Mouse (Mus musculus) adrenal gland, adult 2 months (tissue): Measurements from ENCODE around the gene Rasgef1b. TPM values are rescaled to one million over a fixed set of nuclear protein-coding genes. Genes with fewer than 3 reads are reported as not detected.
A peak's percentile ranks its signal among the peaks of the same experiment; 100 is the strongest.

Experiments used
- DNase-seq: peaks from one replicate; pipeline ENCODE4 v3.0.0; 2021
- polyA plus RNA-seq: library from polyadenylated mRNA; depleted of rRNA; stranded (reverse); fragments of >200 nt; gene quantifications from 2 replicates; pipeline ENCODE4 v1.2.3, GENCODE M21; 2012
- total RNA-seq, 2 experiments: library from RNA; stranded (reverse); gene quantifications; 2 replicates each; pipeline ENCODE4 v1.2.3; 2021

Rasgef1b gene
- total and polyA plus RNA-seq, 3 experiments, result 2.2 to 11.4 (median 9.1) TPM

DNA sequence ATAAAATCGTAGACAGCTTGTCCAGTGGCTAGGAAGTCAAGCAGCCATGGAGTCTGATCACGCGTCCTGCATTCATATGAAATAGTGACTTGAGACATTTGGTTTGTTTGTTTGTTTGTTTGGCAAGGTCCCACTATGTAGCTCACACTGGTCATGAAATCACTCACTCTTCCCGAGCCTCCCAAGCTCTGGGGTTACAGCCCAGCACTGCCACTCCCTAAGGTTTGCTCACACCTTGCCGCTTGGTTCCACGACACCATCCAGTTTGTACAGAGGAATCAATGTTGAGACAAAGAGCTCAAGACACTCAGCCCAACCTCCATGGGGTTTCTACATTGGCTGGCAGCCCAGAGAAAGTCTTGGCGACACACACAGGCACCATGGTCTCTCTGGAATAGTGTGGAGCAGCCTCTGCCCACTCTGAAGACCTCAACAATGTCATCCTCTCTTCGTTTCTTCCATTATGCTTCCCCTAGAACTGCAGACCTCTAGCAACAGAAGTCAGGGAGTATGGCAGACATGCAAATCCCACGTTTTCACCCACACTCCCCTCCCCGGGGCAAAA is 436.5 kb downstream of the Rasgef1b start:
- no peak for DNase-seq

- no peak for DNase-seq
Measured at GRCm38 (mm10) chr5:99291084-99291830, 437.6 kb downstream of the Rasgef1b start.

DNA sequence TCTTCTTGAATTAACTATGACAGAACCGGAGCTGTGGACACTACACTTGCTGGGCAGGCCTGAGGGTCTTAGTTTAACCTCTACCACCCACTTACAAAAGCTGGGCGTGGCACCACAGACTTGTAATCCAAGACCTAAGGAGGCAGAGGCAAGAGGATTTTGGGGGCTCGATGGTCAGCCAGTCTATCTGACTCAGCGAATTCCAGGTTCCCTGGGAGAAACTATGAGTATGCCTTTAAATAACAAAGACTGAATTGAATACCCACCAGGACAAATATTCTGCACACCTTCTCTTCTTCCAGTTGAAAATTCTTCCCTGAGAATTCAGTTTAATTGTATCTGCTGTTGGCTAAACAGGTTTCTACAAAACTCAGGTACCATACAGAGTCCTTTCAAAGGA is 440.6 kb downstream of the Rasgef1b start:
- no peak for DNase-seq

- DNase-seq, result no peak
Measured at GRCm38 (mm10) chr5:99287647-99288185, 441.1 kb downstream of the Rasgef1b start.

DNA sequence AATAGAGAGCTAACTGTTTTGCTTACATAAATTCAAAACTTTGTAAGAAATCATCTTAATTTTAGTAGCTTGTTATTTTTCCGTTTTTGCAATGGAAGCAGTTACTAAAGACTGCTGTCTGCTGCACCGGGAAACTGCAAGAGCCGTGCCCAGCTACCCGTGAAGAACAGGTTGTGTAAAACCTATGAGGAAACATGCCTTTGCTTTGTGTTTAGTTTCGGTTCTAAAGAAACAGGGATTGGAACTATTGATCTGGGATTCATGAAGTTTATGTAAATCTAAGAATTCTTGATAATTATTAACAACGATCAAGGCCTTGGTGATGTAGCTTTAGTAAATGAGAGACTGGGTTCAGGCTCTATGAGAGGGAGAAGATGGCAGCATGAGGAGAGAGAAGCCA is 442.3 kb downstream of the Rasgef1b start:
- DNase-seq, result no peak

- DNase-seq, result no peak
Measured at GRCm38 (mm10) chr5:99286024-99286423, 442.8 kb downstream of the Rasgef1b start.

DNA sequence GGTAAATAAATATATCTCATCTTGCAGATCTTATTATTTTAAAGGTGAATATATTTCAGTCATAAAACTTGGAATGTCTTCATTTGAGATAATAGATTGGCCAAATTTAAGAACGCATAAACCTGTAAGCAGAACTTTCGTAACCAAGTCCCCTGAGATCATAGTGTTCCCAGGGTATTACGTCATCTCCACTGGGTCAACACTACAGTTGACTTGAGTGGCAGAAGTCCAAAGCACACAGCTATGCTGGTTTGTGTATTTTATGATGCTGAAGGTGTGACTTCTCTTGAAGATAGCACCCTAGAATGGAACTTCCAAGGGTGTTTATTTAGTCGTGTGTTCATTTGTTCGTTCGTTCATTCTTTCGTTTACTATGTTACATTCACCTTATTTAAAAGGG is 444.5 kb downstream of the Rasgef1b start:
- peak; percentile 14 for DNase-seq

GRCm38 (mm10) chr5:99283636-99284035 is 445.2 kb downstream of the Rasgef1b start:
- DNase-seq, result peak; percentile 38

DNA sequence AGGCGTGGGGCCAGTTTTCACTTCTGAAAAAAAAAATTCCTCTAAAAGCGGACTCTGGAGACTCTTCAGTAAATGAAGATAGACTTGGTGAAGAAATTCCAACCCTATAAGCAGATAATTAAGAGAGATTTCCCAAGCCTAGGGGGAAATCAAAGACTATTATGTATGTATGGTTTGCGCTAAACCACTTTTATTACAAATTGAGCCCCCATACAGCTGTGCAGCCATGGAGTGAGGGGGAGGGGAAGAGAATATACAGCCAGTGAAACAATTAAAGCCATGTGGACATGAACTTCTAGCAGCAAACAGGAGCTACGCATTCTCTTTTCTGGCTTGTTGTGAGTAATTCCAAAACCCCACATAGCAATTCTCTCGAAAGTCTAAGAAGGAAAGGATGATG is 448.3 kb downstream of the Rasgef1b start:
- DNase-seq, result no peak

DNA sequence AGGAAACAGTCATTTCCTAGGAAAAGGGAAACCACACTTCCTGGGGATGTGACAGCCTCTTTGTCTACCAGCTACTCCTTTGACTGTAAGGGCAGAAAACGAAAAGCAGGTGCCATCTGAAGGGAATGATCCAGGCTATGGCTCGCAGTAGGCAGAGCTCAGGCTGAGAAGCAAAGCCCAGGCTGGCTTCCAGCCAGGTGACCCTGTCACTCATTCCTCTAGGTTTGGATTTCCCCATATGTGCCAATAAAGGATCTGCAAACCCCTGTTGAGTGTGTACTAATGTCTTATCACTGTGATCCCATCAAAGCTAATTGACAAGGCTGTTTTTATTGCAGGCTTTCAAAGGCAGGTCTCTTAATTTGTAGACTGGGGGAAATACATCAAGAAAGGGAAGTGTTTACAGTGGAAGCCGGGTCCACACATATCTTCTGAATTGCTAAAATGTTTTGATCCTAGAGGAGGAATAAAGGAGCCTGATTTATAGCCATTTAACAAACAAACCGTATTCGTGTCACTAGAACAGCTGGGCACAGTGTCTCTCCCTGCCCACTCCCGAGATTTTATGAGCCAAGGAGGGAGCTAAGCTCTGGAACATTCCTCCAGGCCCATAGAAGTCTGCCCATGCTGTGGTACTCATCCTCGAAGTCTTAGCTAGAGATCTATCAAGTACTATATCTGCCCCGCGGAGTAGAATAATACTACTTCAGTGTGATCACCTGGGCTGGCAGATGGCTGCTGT is 449.7 kb downstream of the Rasgef1b start:
- no peak for DNase-seq

GRCm38 (mm10) chr5:99278364-99278763 is 450.5 kb downstream of the Rasgef1b start:
- DNase-seq, result no peak

- DNase-seq, result no peak
Measured at GRCm38 (mm10) chr5:99277536-99277935, 451.3 kb downstream of the Rasgef1b start.

GRCm38 (mm10) chr5:99274119-99274563 is 454.7 kb downstream of the Rasgef1b start:
- no peak for DNase-seq

DNA sequence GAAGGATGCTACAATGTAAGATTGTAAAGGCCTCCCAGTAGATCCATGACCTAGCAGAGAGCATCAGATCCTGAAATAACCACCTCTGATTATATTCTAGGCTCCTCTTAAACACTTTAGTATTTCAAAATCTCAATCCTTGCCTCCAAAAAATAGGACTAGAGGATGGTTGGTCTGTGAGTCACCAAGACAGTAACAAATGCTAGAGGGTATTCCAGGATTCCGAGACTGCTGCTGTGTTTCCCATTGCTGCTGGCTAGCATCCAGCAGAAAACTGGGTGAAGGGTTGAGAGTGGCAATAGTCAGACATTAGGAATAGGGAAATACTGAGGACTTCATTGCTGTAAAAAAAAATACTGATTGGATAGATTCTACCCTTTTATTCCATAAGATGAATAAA is 457.3 kb downstream of the Rasgef1b start:
- peak; percentile 33 for DNase-seq

DNA sequence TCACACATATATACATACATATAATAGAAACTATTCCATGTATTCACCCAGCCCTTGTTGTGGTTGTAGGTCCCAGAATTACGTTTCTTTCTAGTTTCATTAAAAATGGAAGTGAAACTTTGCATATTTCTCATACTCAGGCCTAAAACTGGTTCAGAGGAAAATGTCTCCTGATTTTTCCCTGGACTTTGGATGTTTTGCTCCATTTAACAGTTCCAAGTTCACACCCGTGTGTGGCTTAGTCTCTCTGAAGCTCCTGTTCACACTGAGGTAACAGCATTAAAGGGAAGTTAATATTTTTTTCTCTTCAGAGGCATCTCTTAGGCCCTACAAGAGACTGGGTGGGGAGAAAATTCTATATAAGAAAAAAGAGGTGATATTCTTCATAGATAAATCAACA is 459.7 kb downstream of the Rasgef1b start:
- no peak for DNase-seq

DNA sequence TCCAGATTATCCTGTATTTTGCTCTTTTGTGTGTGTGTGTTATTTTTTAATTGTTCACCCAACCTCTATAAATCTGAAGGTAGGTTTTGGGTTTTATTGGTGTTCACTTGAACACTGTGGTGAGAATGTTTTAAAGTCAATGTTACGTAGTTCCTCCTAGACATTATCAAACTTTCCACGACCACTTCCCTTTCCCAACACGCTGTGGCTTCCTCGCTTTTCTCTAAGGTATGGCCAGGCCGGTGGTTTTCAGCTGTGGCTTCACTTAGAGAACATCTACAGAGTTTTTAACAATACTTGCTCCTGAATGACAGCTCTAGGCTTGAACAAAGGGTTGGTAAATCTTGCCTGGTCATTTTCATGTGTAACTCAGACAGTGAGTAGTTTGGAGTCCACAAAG is 461.5 kb downstream of the Rasgef1b start:
- DNase-seq, result no peak

GRCm38 (mm10) chr5:99266301-99266700 is 462.6 kb downstream of the Rasgef1b start:
- no peak for DNase-seq

DNA sequence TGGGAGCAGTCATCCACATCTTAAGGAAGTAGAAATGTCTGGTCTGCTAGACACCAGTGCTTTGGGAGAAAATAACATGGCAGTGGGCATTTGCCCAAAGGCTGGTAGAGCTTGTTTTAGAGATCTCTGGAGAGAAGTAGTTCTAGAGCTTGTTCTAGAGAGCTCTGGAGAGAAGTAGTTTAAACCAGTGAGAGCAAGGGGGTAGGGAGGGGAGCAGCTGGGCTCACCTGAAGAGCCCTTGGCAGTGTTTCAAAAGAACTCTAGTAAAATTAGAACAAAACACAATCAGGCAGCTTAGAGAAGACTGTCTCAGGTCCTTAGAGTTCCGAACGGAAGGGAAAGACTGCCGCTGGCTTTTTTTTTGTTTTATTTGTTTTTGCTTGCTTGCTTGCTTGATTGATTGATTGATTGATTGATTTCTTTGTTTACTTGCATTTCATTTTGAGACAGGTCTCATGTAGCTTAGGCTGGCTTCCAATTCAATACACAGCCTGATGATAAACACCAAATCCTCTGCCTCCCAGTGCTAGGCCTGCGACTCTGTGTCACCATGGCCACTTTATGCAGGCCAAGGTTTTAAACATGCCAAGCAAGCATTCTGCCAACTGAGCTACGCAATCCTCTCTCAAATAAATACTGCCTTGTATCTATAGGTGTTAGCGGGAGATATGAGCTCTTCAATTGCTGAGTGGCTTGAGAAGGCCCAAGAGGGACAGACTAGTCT is 466.5 kb downstream of the Rasgef1b start:
- DNase-seq, result no peak

DNA sequence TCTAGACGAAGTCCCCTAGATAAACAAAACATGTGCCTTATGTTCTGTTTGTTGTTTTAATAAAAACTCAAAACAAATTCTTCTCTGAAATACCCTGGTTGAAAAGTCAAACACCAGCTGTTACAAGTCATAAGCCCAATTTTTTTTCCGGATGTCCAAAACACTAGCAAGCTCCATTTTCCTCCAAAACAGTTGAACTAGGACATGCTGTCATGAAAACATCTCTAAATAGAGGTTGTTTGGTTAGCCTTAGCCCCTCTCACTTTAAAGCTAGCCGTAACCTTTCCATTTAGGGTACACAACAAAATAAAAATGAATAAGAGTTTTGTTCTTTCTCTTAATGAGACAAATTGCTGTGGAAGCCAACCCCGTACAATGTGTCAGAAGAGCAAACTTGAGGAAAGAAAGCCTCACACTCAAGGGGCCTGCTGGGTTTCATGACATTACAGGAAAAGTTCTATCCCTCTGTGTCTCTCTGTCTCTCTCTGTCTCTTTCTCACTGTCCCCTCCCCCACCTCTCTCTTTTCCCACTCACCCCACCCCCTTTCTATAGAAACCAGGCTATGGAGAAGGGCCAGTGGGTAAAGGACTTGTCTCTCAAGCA is 467.6 kb downstream of the Rasgef1b start:
- DNase-seq, result no peak

DNA sequence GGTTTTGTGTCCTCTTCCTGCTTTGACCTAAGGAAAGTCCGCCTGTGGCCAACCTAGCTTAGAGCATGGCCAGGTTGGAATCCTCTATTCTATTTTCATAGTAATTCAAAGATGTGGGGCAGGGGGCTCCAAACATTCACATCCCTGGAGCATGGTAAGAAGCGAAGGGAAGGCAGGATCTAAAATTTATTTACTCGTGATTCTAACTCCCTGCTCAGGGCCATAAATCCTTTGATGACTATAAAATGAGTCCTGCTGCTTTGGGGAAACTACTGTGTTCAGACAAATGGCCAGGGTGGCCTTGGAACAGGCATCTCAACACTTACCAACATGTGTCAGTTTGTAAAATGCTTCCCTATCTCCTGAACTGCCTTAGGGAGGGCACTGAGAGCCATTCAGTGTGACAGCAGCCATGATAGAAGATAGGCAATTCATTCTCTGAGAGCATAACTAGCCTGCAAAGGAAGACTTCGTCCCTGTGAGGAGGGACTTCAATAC is 470.8 kb downstream of the Rasgef1b start:
- peak; percentile 70 for DNase-seq
